Mouse (Mus musculus): ENCODE results near the gene Slc16a8. TPM values are rescaled to one million over a fixed set of nuclear protein-coding genes. Genes with fewer than 3 reads are reported as not detected.

The Slc16a8 gene
- polyA plus RNA-seq, 1 experiment, result not detected

DNA sequence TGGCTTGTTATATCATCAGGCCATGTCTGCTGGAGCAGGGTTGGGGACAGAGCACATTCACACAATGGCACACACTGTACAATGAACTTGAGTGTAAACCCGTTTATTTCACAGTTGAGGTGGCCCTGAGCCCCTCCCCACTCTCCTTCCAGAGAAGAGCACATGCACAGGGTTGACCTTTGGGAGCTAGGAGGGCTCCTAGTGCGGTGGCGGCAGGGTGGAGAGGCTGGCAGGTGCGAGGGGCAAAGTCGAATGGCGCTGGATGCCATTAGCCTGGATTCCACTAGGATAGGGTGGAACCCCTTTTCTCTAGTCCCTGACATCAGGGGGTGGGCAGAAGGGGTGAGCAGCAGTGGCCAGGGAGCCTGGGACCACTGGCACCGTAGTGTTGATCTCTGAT, 31.6 kb upstream of the Slc16a8 start:
- TF ChIP-seq POLR2A (IDR thresholded peaks at IDR 0.05; ENCODE audit: insufficient read depth, low read depth, low read length), result no peak
- no peak for TF ChIP-seq CTCF (IDR thresholded peaks at IDR 0.05; ENCODE audit: insufficient read depth, low read depth, low read length)
- no peak overlapping the region for H3K4me3 ChIP-seq (ENCODE audit: insufficient read depth, low read depth, low read length)
- 0 out of 2 replicates have a peak, but pooled peaks cover 2% of the 10 kb centered on the region for H3K4me1 ChIP-seq (ENCODE audit: control insufficient read depth, insufficient read depth, low read length)
- no peak overlapping the region for H3K27ac ChIP-seq (ENCODE audit: insufficient read depth, low read depth, low read length)
- WGBS, result 87% methylated on average over 7 of the region's 7 CpGs

DNA sequence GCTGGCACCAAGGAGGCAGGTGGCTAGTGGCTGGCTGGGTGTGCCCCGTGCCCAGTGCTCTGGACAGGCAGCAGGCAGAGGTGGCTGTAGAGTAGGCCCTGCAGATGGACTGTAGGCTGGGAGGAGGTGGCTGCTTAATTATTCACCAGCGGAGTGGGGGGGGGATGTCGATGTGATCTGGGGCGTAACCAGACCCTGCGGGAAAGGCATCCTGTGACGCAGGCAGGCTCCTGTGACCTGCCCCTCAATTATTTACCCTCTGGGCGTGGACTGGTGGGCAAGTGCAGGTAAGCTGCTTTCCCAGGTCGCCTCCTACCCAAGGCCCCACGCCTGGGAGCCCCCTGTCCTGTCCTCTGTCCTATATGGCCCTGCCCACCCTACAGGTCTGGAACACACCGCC, 30.8 kb upstream of the Slc16a8 start, which contains the start of gene Baiap2l2:
Gene Baiap2l2 (minus strand): TSS at position 139 of the 400 bp plus-strand sequence.
- 84% methylated on average over 10 of the region's 10 CpGs for WGBS
- Histone ChIP-seq H3K4me3 (ENCODE audit: insufficient read depth, low read depth, low read length) (no peak within 1 kb of the TSS), H3K27ac (ENCODE audit: insufficient read depth, low read depth, low read length) (no peak within 1 kb of the TSS), H3K4me1 (ENCODE audit: control insufficient read depth, insufficient read depth, low read length) (0 out of 2 replicates have a peak, but pooled peaks cover 2% of the 10 kb centered on the region)
- TF ChIP-seq POLR2A (IDR thresholded peaks at IDR 0.05; ENCODE audit: insufficient read depth, low read depth, low read length) (no peak), CTCF (IDR thresholded peaks at IDR 0.05; ENCODE audit: insufficient read depth, low read depth, low read length) (no peak)

DNA sequence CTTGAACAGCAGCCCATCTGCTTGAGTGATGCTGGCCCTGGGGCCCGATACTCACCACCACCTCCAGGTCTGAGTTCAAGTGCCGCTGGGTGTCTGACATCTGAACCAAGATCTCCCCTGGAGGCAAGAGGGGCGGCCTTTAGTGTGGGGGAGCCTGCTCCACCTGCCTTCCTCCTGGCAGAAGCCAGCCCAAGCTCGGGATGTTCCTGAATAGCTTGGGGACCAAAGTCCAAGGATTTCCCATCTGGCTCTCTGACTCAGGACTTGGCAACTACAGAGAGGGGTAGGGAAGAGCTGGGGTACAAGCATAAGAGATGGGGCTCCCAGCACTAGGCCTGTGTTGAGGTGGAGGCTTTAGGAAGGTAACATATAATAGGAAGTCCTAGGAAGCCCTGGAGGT, 28.8 kb upstream of the Slc16a8 start:
- TF ChIP-seq CTCF (IDR thresholded peaks at IDR 0.05; ENCODE audit: insufficient read depth, low read depth, low read length) (no peak), POLR2A (IDR thresholded peaks at IDR 0.05; ENCODE audit: insufficient read depth, low read depth, low read length) (no peak)
- 87% methylated on average over 4 of the region's 4 CpGs for WGBS
- 0 out of 2 replicates have a peak, but pooled peaks cover 2% of the 10 kb centered on the region for H3K4me1 ChIP-seq (ENCODE audit: control insufficient read depth, insufficient read depth, low read length)
- no peak overlapping the region for H3K27ac ChIP-seq (ENCODE audit: insufficient read depth, low read depth, low read length)
- no peak overlapping the region for H3K4me3 ChIP-seq (ENCODE audit: insufficient read depth, low read depth, low read length)

- WGBS, result 85% methylated on average over 5 of the region's 5 CpGs
- no peak for TF ChIP-seq POLR2A (IDR thresholded peaks at IDR 0.05; ENCODE audit: insufficient read depth, low read depth, low read length)
- TF ChIP-seq CTCF (IDR thresholded peaks at IDR 0.05; ENCODE audit: insufficient read depth, low read depth, low read length), result no peak
- Histone ChIP-seq H3K27ac (ENCODE audit: insufficient read depth, low read depth, low read length) (no peak overlapping the region), H3K4me1 (ENCODE audit: control insufficient read depth, insufficient read depth, low read length) (0 out of 2 replicates have a peak, but pooled peaks cover 2% of the 10 kb centered on the region), H3K4me3 (ENCODE audit: insufficient read depth, low read depth, low read length) (no peak overlapping the region)
These were observed 27.9 kb upstream of the Slc16a8 start for GRCm38 (mm10) chr15:79282434-79282833.

DNA sequence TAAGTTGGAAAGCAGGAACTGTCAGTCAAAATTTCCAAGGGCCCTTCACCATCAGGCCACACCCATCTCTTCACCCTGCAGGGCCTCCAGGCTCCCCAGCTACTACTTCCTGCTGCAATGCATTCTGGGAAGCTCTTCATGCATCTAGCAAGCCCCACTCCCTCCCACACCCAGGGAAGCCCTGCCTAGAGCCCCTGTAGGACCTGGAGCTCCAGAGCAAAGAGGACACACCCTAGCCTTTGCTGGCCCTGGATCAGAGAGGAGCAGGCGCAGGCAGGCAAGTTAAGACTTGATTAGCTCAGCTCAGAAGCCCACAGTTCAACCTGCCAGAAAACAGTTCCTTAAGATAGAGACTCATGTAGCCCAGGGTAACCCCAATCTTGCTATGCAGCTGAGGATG, 26.8 kb upstream of the Slc16a8 start:
- 91% methylated on average over 1 of the region's 1 CpGs for WGBS
- Histone ChIP-seq H3K27ac (ENCODE audit: insufficient read depth, low read depth, low read length) (no peak overlapping the region), H3K4me3 (ENCODE audit: insufficient read depth, low read depth, low read length) (no peak overlapping the region), H3K4me1 (ENCODE audit: control insufficient read depth, insufficient read depth, low read length) (0 out of 2 replicates have a peak, but pooled peaks cover 2% of the 10 kb centered on the region)
- TF ChIP-seq POLR2A (IDR thresholded peaks at IDR 0.05; ENCODE audit: insufficient read depth, low read depth, low read length) (no peak), CTCF (IDR thresholded peaks at IDR 0.05; ENCODE audit: insufficient read depth, low read depth, low read length) (no peak)

- 61% methylated on average over 5 of the region's 5 CpGs for WGBS
- TF ChIP-seq CTCF (IDR thresholded peaks at IDR 0.05; ENCODE audit: insufficient read depth, low read depth, low read length) (no peak), POLR2A (IDR thresholded peaks at IDR 0.05; ENCODE audit: insufficient read depth, low read depth, low read length) (no peak)
- H3K4me3 ChIP-seq (ENCODE audit: insufficient read depth, low read depth, low read length), result no peak overlapping the region
- H3K4me1 ChIP-seq (ENCODE audit: control insufficient read depth, insufficient read depth, low read length), result 0 out of 2 replicates have a peak, but pooled peaks cover 2% of the 10 kb centered on the region
- H3K27ac ChIP-seq (ENCODE audit: insufficient read depth, low read depth, low read length), result no peak overlapping the region
These were observed 26.3 kb upstream of the Slc16a8 start for GRCm38 (mm10) chr15:79280850-79281249.

DNA sequence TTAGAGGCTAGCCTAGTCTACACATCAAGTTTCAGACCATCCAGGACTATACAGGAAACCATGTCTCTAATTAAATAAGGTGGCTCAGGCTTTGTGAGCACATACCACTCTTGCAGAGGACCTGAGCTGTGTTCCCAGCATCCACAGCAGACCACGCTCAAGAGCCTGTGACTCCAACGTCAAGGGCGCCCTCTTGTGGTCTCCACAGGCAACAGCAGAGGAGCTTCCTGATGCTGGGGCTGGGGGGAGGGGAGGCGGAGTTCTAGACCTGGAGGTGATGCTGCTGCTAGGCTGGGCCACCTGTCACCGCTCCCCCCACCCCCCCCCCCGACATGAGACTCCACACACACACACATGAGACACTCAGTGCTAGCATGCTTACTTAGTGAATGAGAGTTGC, 25.6 kb upstream of the Slc16a8 start:
- Histone ChIP-seq H3K4me3 (ENCODE audit: insufficient read depth, low read depth, low read length) (no peak overlapping the region), H3K4me1 (ENCODE audit: control insufficient read depth, insufficient read depth, low read length) (0 out of 2 replicates have a peak, but pooled peaks cover 2% of the 10 kb centered on the region), H3K27ac (ENCODE audit: insufficient read depth, low read depth, low read length) (no peak overlapping the region)
- TF ChIP-seq CTCF (IDR thresholded peaks at IDR 0.05; ENCODE audit: insufficient read depth, low read depth, low read length) (peak; percentile 22; the same call in 1 of the 2 replicates), POLR2A (IDR thresholded peaks at IDR 0.05; ENCODE audit: insufficient read depth, low read depth, low read length) (no peak)
- WGBS, result 27% methylated on average over 6 of the region's 6 CpGs

DNA sequence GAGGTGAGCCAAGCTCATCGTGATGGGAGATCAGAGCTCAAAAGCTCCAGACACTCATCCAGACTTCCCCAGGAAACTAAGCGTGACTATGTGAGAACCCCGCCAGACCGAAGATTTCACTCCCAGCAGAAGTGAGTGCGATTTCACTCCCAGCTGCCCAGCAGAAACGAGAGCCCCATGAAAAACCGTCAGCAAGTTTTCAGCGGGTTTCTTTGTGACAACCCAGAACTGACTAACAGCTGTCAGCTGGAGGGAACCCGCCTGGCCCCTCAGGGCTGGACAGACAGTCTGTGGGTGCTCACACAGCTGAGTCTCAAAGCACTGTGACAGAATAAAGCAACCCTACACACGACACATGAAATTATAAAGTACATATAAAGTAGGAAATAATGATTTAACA, 23.2 kb upstream of the Slc16a8 start:
- H3K27ac ChIP-seq (ENCODE audit: insufficient read depth, low read depth, low read length), result no peak overlapping the region
- WGBS, result 74% methylated on average over 10 of the region's 10 CpGs
- no peak overlapping the region for H3K4me3 ChIP-seq (ENCODE audit: insufficient read depth, low read depth, low read length)
- 0 out of 2 replicates have a peak, but pooled peaks cover 2% of the 10 kb centered on the region for H3K4me1 ChIP-seq (ENCODE audit: control insufficient read depth, insufficient read depth, low read length)
- no peak for TF ChIP-seq CTCF (IDR thresholded peaks at IDR 0.05; ENCODE audit: insufficient read depth, low read depth, low read length)
- TF ChIP-seq POLR2A (IDR thresholded peaks at IDR 0.05; ENCODE audit: insufficient read depth, low read depth, low read length), result no peak

- Histone ChIP-seq H3K4me1 (ENCODE audit: control insufficient read depth, insufficient read depth, low read length) (peaks cover 13% of the 10 kb centered on the region), H3K27ac (ENCODE audit: insufficient read depth, low read depth, low read length) (no peak overlapping the region), H3K4me3 (ENCODE audit: insufficient read depth, low read depth, low read length) (no peak overlapping the region)
- WGBS, result 71% methylated on average over 10 of the region's 10 CpGs
- no peak for TF ChIP-seq CTCF (IDR thresholded peaks at IDR 0.05; ENCODE audit: insufficient read depth, low read depth, low read length)
- no peak for TF ChIP-seq POLR2A (IDR thresholded peaks at IDR 0.05; ENCODE audit: insufficient read depth, low read depth, low read length)
These were observed 18.5 kb upstream of the Slc16a8 start for GRCm38 (mm10) chr15:79273020-79273419.

All from olfactory bulb, adult 2 months (tissue).